Mouse (Mus musculus) Muller cell, postnatal 12 days (primary cell): ENCODE data around the gene Spag8.
A peak's percentile ranks its signal among the peaks of the same experiment; 100 is the strongest.

ENCODE experiments used
- DNase-seq: peaks from one replicate; pipeline ENCODE4 v3.0.0-alpha.2; 2015; ENCODE audit errors: inconsistent ontology term

The Spag8 gene

DNA sequence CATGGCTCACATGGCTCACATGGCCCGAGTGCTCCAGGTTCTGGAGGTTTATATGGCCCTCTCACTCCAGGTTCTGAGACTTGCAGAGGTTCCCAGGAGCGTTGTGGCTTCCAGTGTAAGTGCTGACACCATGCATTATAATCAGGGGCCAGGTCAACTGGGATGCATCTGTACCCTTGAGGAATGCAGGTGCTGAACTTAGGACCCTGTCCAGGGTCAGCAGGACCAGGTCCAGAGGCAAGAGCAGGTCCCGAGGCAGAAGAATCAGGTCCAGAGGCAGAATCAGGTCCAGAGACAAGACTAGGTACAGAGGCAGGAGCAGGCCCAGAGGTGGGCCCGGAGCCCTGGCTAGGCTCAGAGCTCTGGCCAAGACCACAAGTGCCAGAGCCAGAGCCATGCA, 668 bp downstream of the Spag8 start:
- no peak for DNase-seq

DNA sequence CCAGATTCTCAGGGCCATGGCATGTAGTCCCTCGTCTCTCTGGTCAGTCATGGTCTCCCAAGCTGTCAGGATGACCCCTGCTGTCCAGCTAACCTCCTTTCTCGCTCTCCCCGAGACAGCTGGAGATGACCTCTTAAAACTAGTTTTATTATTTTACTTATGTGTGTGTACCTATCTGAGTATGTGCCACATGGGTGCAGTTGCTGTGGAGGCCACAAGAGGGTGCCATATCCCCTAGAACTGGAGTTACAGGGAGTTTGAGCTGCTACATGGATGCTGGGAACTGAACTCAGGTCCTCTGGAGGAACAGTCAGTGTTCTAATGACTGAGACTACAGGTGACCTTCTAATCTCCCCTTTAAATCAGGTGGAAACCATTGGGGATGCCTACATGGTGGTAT, 3.6 kb downstream of the Spag8 start:
- DNase-seq, result no peak

DNA sequence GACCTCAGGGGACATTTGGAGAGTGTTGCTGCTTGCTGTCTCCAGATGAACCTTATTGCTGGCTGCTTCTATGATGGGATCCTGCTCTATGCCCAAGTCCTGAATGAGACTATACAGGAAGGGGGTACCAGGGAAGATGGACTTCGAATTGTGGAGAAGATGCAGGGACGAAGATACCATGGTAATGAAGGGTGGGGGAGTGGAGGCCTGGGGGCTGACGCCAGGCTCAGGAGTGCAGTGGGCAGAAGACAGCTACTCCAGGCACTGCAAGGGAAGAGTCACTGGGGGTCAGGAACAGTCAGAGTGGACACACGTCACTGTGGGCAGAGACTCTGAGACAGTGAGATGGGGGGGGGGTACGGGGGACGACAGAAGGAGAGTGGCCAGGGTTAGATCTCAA, 12.9 kb downstream of the Spag8 start:
- no peak for DNase-seq

GRCm38 (mm10) chr4:43640076-43640475, 13.3 kb downstream of the Spag8 start:
- no peak for DNase-seq

- no peak for DNase-seq
Measured at GRCm38 (mm10) chr4:43636751-43637150, 16.6 kb downstream of the Spag8 start.

DNA sequence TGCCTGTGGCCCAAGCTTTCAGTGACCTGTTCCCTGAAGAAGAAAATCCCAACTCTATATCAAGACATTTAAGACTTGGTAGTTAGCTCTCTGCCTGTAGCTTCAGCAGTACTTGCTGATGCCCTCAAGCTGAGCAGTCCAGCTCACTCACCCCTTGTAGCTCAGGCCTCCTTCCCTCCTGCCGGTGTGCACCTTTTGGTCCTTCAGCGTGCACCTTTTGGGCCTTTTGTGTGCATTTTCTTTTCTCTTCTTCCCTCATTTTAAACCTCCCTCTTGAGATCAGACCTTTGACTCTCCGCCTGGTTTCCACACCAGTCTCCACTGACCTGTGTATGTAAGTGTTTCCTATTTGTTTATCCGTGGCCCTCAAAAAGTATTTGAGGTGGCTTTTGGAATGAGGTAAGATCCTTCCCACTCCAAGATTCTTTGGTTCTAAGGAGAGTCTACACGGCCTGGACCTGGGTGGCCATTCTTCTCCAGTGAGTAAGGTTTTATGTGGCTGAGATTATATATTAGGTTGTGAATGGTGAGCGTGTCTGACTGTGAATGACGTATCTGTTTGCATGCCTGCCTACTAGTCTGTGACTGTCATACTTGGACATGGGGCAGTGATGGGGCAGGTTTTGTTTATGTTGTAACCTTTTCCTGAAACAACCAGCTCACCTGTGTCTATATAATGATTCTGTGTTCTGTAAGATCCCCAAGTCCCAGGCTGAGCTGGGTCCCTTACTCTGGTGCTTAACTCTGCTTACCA, 18.6 kb downstream of the Spag8 start:
- DNase-seq, result no peak

DNA sequence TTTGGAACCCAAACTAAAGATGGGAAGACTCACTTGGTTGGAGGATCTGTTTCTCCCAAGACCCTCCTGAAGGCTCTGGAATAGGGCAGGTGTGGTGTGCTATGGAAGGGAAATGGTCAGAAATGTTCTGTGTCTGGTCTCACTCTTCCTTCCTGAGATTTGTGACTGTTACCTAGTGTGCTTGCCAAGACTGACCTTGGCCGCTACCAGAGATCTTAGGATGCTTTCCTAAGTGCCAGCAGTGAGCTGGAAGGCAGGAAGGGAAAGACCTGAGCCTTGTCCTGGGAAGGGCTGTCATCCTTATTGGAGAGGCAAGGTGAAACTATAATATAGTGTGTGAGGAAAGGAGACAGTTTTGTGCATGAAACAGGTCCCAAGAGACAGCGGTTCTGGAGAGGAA, 19.7 kb downstream of the Spag8 start:
- DNase-seq, result no peak

- DNase-seq, result no peak
Measured at GRCm38 (mm10) chr4:43633296-43633695, 20.1 kb downstream of the Spag8 start.

DNA sequence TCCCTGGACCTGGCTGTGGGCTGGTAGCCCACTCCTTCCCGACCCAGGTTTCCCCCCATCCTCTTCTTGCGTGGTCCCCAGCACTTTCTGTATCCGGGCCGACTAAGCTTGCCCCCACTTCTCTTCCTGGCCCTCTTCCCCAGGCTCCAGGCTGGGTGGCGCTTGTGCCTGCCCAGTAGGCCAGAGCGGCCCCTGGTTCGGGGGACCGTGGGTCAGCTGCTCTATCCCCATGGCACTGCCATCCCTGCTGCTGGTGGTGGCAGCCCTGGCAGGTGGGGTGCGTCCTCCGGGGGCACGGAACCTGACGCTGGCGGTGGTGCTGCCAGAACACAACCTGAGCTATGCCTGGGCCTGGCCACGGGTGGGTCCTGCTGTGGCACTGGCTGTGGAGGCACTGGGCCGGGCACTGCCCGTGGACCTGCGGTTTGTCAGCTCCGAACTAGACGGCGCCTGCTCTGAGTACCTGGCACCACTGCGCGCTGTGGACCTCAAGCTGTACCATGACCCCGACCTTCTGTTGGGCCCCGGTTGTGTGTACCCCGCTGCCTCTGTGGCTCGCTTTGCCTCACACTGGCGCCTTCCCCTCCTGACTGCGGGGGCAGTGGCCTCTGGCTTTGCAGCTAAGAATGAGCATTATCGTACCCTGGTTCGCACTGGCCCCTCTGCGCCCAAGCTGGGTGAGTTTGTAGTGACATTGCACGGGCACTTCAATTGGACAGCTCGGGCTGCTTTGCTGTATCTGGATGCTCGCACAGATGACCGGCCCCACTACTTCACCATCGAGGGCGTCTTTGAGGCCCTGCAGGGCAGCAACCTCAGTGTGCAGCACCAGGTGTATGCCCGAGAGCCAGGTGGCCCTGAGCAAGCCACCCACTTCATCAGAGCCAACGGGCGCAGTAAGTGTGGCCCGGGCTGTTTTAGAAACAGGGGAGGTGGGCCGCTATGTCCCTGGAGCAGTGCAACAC, 21.2 kb downstream of the Spag8 start:
- DNase-seq, result peak; percentile 55

- peak; percentile 73 for DNase-seq
Measured at GRCm38 (mm10) chr4:43631046-43631955, 22.1 kb downstream of the Spag8 start, which contains the start of gene Npr2. TSS of gene Npr2 (plus strand) at chr4:43631935.

DNA sequence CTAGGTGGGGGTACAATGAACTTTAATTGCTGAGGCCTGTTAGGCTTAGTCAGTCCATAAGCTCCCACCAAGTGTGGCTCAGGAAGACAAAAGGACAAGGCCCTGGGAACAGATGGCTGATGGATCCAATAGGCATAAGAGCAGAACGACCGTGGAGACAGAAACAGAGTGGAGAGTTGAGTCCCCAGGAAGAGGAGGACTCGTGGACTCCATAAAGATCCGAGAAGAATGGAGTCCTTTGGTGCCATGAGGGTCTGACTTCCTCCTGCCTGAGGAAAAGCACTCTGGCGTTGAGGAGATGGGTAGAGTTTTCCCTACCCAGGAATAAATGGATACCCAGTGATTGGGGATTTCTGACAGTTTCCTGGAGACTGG, 22.7 kb downstream of the Spag8 start:
- DNase-seq, result no peak

GRCm38 (mm10) chr4:43630030-43630581, 23.3 kb downstream of the Spag8 start:
- DNase-seq, result peak; percentile 77

- DNase-seq, result peak; percentile 31
Measured at GRCm38 (mm10) chr4:43629106-43629817, 24.1 kb downstream of the Spag8 start.

DNA sequence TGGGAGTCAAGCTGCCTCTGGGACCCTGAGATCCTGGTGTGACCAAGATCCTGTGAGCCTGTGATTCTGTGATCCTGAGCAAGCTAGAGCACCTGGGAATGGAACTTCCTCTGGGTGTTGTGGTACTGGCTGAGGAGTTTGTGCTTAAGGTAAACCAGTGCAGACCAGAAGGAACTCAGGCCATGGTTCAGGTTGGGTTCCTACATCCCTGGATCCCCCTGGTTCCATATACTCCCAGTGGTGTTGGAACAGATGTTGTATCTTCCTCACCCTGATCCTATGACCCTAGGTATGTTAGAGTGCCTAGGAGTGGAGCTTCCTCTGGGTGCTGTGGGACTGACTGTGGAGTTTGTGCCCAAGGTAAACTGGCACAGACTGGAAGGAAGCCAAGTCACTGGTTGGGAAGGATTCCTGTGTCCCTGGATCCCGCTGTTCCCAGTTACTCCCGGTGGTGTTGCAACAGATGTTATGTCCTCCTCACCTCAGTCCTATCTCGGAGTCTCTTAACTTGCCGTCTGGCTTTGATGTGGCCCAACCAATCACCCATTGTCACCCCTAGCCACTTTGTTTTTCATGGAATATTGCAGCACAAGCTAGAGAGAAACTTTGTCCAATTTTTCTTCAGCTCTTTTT, 33.1 kb downstream of the Spag8 start:
- no peak for DNase-seq

- DNase-seq, result no peak
Measured at GRCm38 (mm10) chr4:43613060-43613730, 40.2 kb downstream of the Spag8 start.

DNA sequence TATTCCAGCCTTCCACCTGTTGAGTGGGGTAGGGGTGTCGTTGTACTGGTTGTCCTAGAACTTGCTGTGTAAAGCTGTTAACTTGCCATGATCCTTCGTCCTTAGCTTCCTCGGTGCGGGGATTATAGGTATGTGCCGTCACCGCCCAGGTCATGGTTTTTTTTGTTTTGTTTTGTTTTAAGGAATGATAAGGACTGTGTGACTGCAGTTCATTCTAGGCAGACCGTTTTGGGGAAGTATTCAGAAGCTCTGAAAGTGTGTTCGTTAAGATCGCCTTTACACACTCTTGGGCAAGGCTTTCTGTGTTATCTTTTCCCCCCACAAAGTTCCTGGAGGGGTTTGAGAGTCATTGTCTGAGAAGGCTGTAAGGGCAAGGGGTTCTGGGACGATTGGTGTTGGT, 40.9 kb downstream of the Spag8 start:
- DNase-seq, result no peak

DNA sequence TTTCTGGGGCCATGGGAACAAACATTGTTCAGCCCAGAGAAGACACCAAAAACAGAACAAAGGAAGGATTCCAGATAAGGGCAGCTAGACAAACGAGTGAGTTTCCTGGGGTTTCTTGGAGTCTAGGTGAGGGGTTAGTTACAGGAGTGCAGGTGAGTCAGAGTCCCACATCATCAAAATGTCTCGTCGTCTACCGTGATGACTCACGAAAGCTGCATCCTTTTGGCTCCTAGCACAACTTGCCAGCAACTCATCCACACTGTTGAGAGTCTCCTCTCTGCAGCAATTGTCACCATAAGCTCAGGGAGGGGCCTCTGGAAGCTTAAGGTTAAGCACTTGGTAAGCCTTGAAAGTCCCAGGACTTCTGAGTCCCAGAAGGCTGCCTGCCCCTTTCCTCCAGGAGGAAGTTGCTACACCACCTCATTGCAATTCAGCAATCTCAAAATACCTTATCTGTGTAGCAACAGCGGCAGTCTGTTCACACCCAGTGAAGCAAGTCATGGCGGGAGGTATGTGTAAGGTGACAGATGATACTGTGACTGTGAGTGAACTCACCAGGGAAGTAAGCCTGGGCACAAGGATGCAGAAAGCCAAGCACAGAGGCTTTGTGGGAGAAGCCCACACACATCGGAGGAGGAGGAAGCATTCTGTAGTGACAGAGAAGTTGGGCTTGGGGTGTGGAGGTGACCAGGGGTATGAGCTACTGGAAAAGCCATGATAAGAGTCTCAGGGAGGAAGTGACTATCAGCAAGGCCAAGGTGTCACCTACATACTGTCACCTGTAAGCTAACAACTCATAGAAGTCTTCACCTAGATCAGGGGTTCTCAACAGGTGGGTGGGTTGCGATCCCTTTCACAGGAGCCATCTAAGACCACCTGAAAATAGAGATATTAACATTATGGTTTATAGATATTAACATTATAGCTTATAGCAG, 48.4 kb downstream of the Spag8 start:
- no peak for DNase-seq

GRCm38 (mm10) chr4:43604099-43604498, 49.3 kb downstream of the Spag8 start:
- no peak for DNase-seq
